Mouse (Mus musculus): ENCODE measurements at regions not wholly inside any gene's neighbourhood (a gene's known extent, or its start where the extent isn't known, plus 50 kb on each side); places are given as distances from the start of the nearest gene placed in this dataset.

DNA sequence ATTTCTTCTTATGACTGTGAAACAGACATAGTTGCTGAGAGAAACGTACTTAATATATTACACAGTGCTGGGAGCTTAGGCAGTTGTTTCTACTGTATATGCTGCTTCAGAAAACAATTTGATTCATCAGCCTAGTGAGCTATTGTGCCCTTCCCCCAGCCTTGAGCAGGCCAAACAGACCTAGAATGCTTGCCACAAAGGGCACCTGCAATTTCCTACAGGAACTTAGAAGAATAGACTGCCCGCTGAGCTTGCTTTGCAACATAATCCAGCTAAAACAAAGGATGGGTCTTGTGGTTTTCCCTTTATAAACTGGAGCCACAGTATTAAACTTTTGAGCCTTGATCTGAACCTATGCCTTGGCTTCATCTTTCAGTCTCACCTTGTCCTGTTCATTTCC is 510.9 kb upstream of the Syt1 start:
- Histone ChIP-seq H3K27me3 (replicated peaks) (no peaks in the 10 kb centered on the region), H3K4me3 (replicated peaks) (no peak overlapping the region), H3K9me3 (0 out of 2 replicates have a peak, but pooled peaks cover 8% of the 10 kb centered on the region), H3K36me3 (replicated peaks; ENCODE audit: low read length) (no peaks in the 10 kb centered on the region), H3K4me1 (no peaks in the 10 kb centered on the region)
- TF ChIP-seq FLI1 (IDR thresholded peaks at IDR 0.05; ENCODE audit: low read length), result no peak

- Histone ChIP-seq H3K36me3 (replicated peaks; ENCODE audit: low read length) (no peaks in the 10 kb centered on the region), H3K4me3 (replicated peaks) (no peak overlapping the region), H3K9me3 (0 out of 2 replicates have a peak, but pooled peaks cover 4% of the 10 kb centered on the region), H3K4me1 (no peaks in the 10 kb centered on the region), H3K27me3 (replicated peaks) (no peaks in the 10 kb centered on the region)
- TF ChIP-seq FLI1 (IDR thresholded peaks at IDR 0.05; ENCODE audit: low read length) (no peak), GATA1 (IDR thresholded peaks at IDR 0.05; ENCODE audit: borderline replicate concordance, low read length) (no peak)
Measured at GRCm38 (mm10) chr10:109517664-109518063, 506.9 kb upstream of the Syt1 start.

DNA sequence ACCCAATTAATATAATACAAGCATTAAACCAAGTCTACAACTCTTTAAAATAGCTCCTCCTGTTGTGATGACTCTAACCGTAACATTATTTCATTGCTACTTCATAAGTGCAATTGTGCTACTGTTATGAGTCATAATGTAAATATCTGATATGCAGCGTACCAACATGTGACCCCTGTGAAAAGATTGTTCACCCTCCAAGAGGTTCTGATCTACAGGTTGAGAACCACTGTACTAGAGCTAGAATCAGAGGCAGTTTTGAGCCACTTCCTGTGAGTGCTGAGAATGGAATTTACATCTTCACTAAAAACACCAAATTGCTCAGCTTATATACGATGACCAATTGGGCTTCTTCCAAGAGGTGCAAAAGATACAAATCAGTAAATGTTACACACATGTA is 504.4 kb upstream of the Syt1 start:
- Histone ChIP-seq H3K36me3 (replicated peaks; ENCODE audit: low read length) (no peaks in the 10 kb centered on the region), H3K4me1 (no peaks in the 10 kb centered on the region), H3K9me3 (0 out of 2 replicates have a peak, but pooled peaks cover 4% of the 10 kb centered on the region), H3K4me3 (replicated peaks) (no peak overlapping the region), H3K27me3 (replicated peaks) (no peaks in the 10 kb centered on the region)
- TF ChIP-seq FLI1 (IDR thresholded peaks at IDR 0.05; ENCODE audit: low read length), result no peak
- no peak for TF ChIP-seq GATA1 (IDR thresholded peaks at IDR 0.05; ENCODE audit: borderline replicate concordance, low read length)

GRCm38 (mm10) chr10:109510917-109511715 is 500.3 kb upstream of the Syt1 start:
- H3K9me3 ChIP-seq, result no peaks in the 10 kb centered on the region
- H3K36me3 ChIP-seq (replicated peaks; ENCODE audit: low read length), result no peaks in the 10 kb centered on the region
- no peaks in the 10 kb centered on the region for H3K27me3 ChIP-seq (replicated peaks)
- no peak overlapping the region for H3K4me3 ChIP-seq (replicated peaks)
- no peak for TF ChIP-seq GATA1 (IDR thresholded peaks at IDR 0.05; ENCODE audit: borderline replicate concordance, low read length)
- TF ChIP-seq FLI1 (IDR thresholded peaks at IDR 0.05; ENCODE audit: low read length), result no peak
- H3K4me1 ChIP-seq, result no peaks in the 10 kb centered on the region

GRCm38 (mm10) chr10:109508553-109508952 is 497.8 kb upstream of the Syt1 start:
- no peaks in the 10 kb centered on the region for H3K4me1 ChIP-seq
- TF ChIP-seq GATA1 (IDR thresholded peaks at IDR 0.05; ENCODE audit: borderline replicate concordance, low read length), result no peak
- TF ChIP-seq FLI1 (IDR thresholded peaks at IDR 0.05; ENCODE audit: low read length), result no peak
- H3K9me3 ChIP-seq, result no peaks in the 10 kb centered on the region
- H3K36me3 ChIP-seq (replicated peaks; ENCODE audit: low read length), result no peaks in the 10 kb centered on the region
- H3K27me3 ChIP-seq (replicated peaks), result no peaks in the 10 kb centered on the region
- no peak overlapping the region for H3K4me3 ChIP-seq (replicated peaks)

GRCm38 (mm10) chr10:109507228-109507627 is 496.4 kb upstream of the Syt1 start:
- Histone ChIP-seq H3K36me3 (replicated peaks; ENCODE audit: low read length) (no peaks in the 10 kb centered on the region), H3K4me1 (no peaks in the 10 kb centered on the region), H3K9me3 (peaks cover 4% of the 10 kb centered on the region), H3K4me3 (replicated peaks) (no peak overlapping the region), H3K27me3 (replicated peaks) (no peaks in the 10 kb centered on the region)
- TF ChIP-seq GATA1 (IDR thresholded peaks at IDR 0.05; ENCODE audit: borderline replicate concordance, low read length) (no peak), FLI1 (IDR thresholded peaks at IDR 0.05; ENCODE audit: low read length) (no peak)

DNA sequence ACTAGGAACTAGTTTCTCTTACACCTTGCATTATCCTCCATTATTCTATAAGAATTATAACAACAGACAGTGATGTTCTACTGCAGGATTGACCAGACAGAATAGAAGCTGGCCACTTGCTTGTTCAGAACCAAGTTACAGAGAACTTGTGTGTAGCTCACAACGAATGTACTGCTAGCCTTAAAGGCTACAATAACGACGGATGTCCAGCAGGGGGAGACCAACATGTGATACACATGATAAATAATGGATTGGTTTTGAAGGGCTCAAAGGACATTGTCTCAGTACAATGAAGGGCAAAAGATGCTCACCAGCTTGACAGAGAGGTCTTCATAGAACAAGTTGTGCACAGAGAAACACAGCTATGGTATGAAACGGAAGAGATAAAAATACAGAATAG is 493.9 kb upstream of the Syt1 start:
- TF ChIP-seq GATA1 (IDR thresholded peaks at IDR 0.05; ENCODE audit: borderline replicate concordance, low read length), result no peak
- no peak for TF ChIP-seq FLI1 (IDR thresholded peaks at IDR 0.05; ENCODE audit: low read length)
- no peaks in the 10 kb centered on the region for H3K4me1 ChIP-seq
- no peak overlapping the region for H3K4me3 ChIP-seq (replicated peaks)
- H3K9me3 ChIP-seq, result peaks cover 6% of the 10 kb centered on the region
- H3K27me3 ChIP-seq (replicated peaks), result no peaks in the 10 kb centered on the region
- H3K36me3 ChIP-seq (replicated peaks; ENCODE audit: low read length), result no peaks in the 10 kb centered on the region

- H3K9me3 ChIP-seq, result peaks cover 7% of the 10 kb centered on the region
- H3K36me3 ChIP-seq (replicated peaks; ENCODE audit: low read length), result no peaks in the 10 kb centered on the region
- H3K4me1 ChIP-seq, result no peaks in the 10 kb centered on the region
- H3K4me3 ChIP-seq (replicated peaks), result no peak overlapping the region
- H3K27me3 ChIP-seq (replicated peaks), result no peaks in the 10 kb centered on the region
- TF ChIP-seq FLI1 (IDR thresholded peaks at IDR 0.05; ENCODE audit: low read length) (no peak), GATA1 (IDR thresholded peaks at IDR 0.05; ENCODE audit: borderline replicate concordance, low read length) (no peak)
Measured at GRCm38 (mm10) chr10:109500861-109501260, 490.1 kb upstream of the Syt1 start.

DNA sequence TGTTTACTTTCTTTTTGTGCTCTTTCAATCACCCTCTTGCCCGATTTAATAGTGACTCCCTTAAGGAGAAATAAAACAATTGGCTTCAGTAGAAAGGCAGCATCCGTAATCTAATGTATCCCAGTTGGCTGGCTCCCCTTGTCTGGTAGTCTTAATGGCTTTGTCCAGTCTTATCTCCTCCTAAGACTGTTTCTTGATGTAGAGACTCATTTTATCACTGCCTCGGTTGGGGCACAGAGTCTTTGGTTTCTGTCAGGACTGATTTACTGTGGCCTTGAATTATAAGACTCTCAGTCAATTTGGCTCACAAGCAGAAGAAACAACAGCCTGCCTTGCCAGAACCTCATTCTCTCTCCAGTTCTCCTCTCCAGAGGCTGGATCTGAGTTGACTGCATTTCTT is 487.5 kb upstream of the Syt1 start:
- Histone ChIP-seq H3K36me3 (replicated peaks; ENCODE audit: low read length) (no peaks in the 10 kb centered on the region), H3K9me3 (peaks cover 7% of the 10 kb centered on the region), H3K27me3 (replicated peaks) (no peaks in the 10 kb centered on the region), H3K4me3 (replicated peaks) (no peak overlapping the region), H3K4me1 (no peaks in the 10 kb centered on the region)
- TF ChIP-seq GATA1 (IDR thresholded peaks at IDR 0.05; ENCODE audit: borderline replicate concordance, low read length) (no peak), FLI1 (IDR thresholded peaks at IDR 0.05; ENCODE audit: low read length) (no peak)

GRCm38 (mm10) chr10:109496161-109496560 is 485.4 kb upstream of the Syt1 start:
- Histone ChIP-seq H3K4me1 (no peaks in the 10 kb centered on the region), H3K4me3 (replicated peaks) (no peak overlapping the region), H3K27me3 (replicated peaks) (no peaks in the 10 kb centered on the region), H3K36me3 (replicated peaks; ENCODE audit: low read length) (no peaks in the 10 kb centered on the region), H3K9me3 (0 out of 2 replicates have a peak, but pooled peaks cover 2% of the 10 kb centered on the region)
- TF ChIP-seq FLI1 (IDR thresholded peaks at IDR 0.05; ENCODE audit: low read length), result no peak
- no peak for TF ChIP-seq GATA1 (IDR thresholded peaks at IDR 0.05; ENCODE audit: borderline replicate concordance, low read length)

Measured in megakaryocyte, embryonic 14.5 days (primary cell).